Mouse (Mus musculus) lung, embryonic 16.5 days (tissue): ENCODE results near the gene Krtap16-1. TPM values are rescaled to one million over a fixed set of nuclear protein-coding genes. Genes with fewer than 3 reads are reported as not detected.

Experiments
- ATAC-seq: fragments of 200-750 bp; cut with Nextera tagmentation; 2 replicates; pipeline ENCODE4 v1.8.0; 2017; ENCODE audit warnings: low read depth, mild to moderate bottlenecking, moderate library complexity
- H3K27ac ChIP-seq: fragments of 300-500 bp; sonication (generic); 2 replicates; pipeline ENCODE4 v1.5.1; 2014; ENCODE audit warnings: mild to moderate bottlenecking, control low read depth, low read length
- H3K27me3 ChIP-seq: fragments of 300-500 bp; sonication (generic); 2 replicates; pipeline ENCODE4 v1.6.1; 2014; ENCODE audit warnings: low read depth, low read length, mixed read lengths; ENCODE audit not compliant: control insufficient read depth, insufficient read depth
- H3K36me3 ChIP-seq: fragments of 300-500 bp; sonication (generic); 2 replicates; pipeline ENCODE4 v1.6.1; 2014; ENCODE audit warnings: low read length; ENCODE audit not compliant: control insufficient read depth, insufficient read depth
- H3K4me1 ChIP-seq: fragments of 300-500 bp; sonication (generic); replicated peaks from 2 replicates; pipeline ENCODE4 v1.6.1; 2014; ENCODE audit warnings: low read length, mixed read lengths; ENCODE audit not compliant: control insufficient read depth, insufficient read depth
- H3K4me2 ChIP-seq: fragments of 300-500 bp; sonication (generic); 2 replicates; pipeline ENCODE4 v1.6.1; 2014; ENCODE audit warnings: low read depth, low read length, control low read depth
- H3K4me3 ChIP-seq: fragments of 300-500 bp; sonication (generic); 2 replicates; pipeline ENCODE4 v1.5.1; 2014; ENCODE audit warnings: mild to moderate bottlenecking, low read length, control low read depth
- H3K9ac ChIP-seq: fragments of 300-500 bp; sonication (generic); 2 replicates; pipeline ENCODE4 v1.6.1; 2014; ENCODE audit warnings: low read length, control low read depth
- H3K9me3 ChIP-seq: fragments of 300-500 bp; sonication (generic); 2 replicates; pipeline ENCODE4 v1.6.1; 2016; ENCODE audit warnings: low read length; ENCODE audit not compliant: control insufficient read depth
- WGBS: fragments of 180-500 bp; shearing (Covaris S2); extraction: QIAGEN DNeasy Blood & Tissue Kit; methylation state at CpG from one replicate; pipeline ENCODE4 v1.1.7; 2014; 5-methylcytosine and 5-hydroxymethylcytosine counted together
- polyA plus RNA-seq: library from polyadenylated mRNA; unstranded; fragments of >200 nt; fragmentation: Nextera tagmentation; extraction: Ambion mirVana; gene quantifications from 2 replicates; pipeline ENCODE4 v1.2.1, GENCODE M21; 2015

The Krtap16-1 gene
- polyA plus RNA-seq, 1 experiment from 2014 or later: not detected

- Histone ChIP-seq H3K27ac (no peak overlapping the region), H3K36me3 (no peaks in the 10 kb centered on the region), H3K4me2 (no peak overlapping the region), H3K4me3 (no peak overlapping the region), H3K27me3 (no peaks in the 10 kb centered on the region; the same call in 1 of the 2 replicates), H3K9ac (no peak overlapping the region), H3K4me1 (no peaks in the 10 kb centered on the region), H3K9me3 (no peaks in the 10 kb centered on the region)
- 83% methylated on average over 1 of the region's 1 CpGs for WGBS
- ATAC-seq: no peak
These were observed 3.0 kb downstream of the Krtap16-1 start for GRCm38 (mm10) chr11:99983442-99983841.

- no peak overlapping the region for H3K9ac ChIP-seq
- no peak overlapping the region for H3K27ac ChIP-seq
- H3K9me3 ChIP-seq: no peaks in the 10 kb centered on the region
- no peaks in the 10 kb centered on the region for H3K4me1 ChIP-seq
- H3K4me3 ChIP-seq: no peak overlapping the region
- no peaks in the 10 kb centered on the region for H3K36me3 ChIP-seq
- H3K27me3 ChIP-seq: no peaks in the 10 kb centered on the region; the same call in 1 of the 2 replicates
- no peak overlapping the region for H3K4me2 ChIP-seq
- WGBS: 80% methylated on average over 9 of the region's 9 CpGs
- ATAC-seq: no peak
These were observed 3.7 kb downstream of the Krtap16-1 start for GRCm38 (mm10) chr11:99982731-99983130.

- no peaks in the 10 kb centered on the region for H3K36me3 ChIP-seq
- H3K27ac ChIP-seq: no peak within 1 kb of the TSS
- no peak for ATAC-seq
- no peak within 1 kb of the TSS for H3K4me3 ChIP-seq
- no peak within 1 kb of the TSS for H3K4me2 ChIP-seq
- no peaks in the 10 kb centered on the region for H3K9me3 ChIP-seq
- no peaks in the 10 kb centered on the region for H3K4me1 ChIP-seq
- no peak within 1 kb of the TSS for H3K9ac ChIP-seq
- WGBS: 75% methylated on average over 5 of the region's 5 CpGs
- H3K27me3 ChIP-seq: no peaks in the 10 kb centered on the region
These were observed 7.4 kb downstream of the Krtap16-1 start, which contains the start of gene Krtap29-1 for GRCm38 (mm10) chr11:99978953-99979352. Krtap29-1 (minus strand) TSS chr11:99979053.

GRCm38 (mm10) chr11:99965961-99966360 is 20.4 kb downstream of the Krtap16-1 start:
- no peak overlapping the region for H3K27ac ChIP-seq
- H3K4me2 ChIP-seq: no peak overlapping the region
- H3K27me3 ChIP-seq: no peaks in the 10 kb centered on the region
- WGBS: 4% methylated on average over 2 of the region's 2 CpGs
- ATAC-seq: no peak
- H3K4me3 ChIP-seq: no peak overlapping the region
- no peaks in the 10 kb centered on the region for H3K9me3 ChIP-seq
- no peaks in the 10 kb centered on the region for H3K36me3 ChIP-seq
- no peak overlapping the region for H3K9ac ChIP-seq
- no peaks in the 10 kb centered on the region for H3K4me1 ChIP-seq

GRCm38 (mm10) chr11:99964213-99964612 is 22.2 kb downstream of the Krtap16-1 start:
- no peak overlapping the region for H3K9ac ChIP-seq
- H3K4me1 ChIP-seq: no peaks in the 10 kb centered on the region
- no peak overlapping the region for H3K4me2 ChIP-seq
- H3K36me3 ChIP-seq: no peaks in the 10 kb centered on the region
- 54% methylated on average over 6 of the region's 6 CpGs for WGBS
- no peak for ATAC-seq
- H3K4me3 ChIP-seq: no peak overlapping the region
- H3K27ac ChIP-seq: no peak overlapping the region
- H3K27me3 ChIP-seq: no peaks in the 10 kb centered on the region
- no peaks in the 10 kb centered on the region for H3K9me3 ChIP-seq

DNA sequence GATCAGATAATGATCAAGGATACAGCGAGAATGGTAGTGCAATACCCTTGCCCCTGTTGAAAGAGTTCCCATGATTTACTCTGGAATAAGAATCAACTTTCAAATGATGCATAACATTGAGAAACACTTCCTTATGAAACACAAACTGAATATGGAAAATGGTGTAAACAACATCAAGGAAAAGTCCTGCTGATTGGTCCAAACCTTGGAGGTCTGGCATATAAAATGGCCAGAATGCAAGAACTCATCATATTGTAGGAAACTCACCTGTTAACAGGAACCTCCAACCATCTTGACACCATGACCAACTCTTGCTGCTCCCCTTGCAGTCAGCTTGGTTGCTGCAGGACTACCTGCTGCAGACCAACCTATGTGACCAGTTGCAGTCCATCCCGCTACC is 38.2 kb downstream of the Krtap16-1 start, which contains the start of gene Krtap9-5:
Gene Krtap9-5 (plus strand): TSS at position 301 of the 400 bp plus-strand sequence.
- Histone ChIP-seq H3K27me3 (no peaks in the 10 kb centered on the region), H3K4me1 (no peaks in the 10 kb centered on the region), H3K4me2 (no peak within 1 kb of the TSS), H3K9me3 (no peaks in the 10 kb centered on the region), H3K9ac (no peak within 1 kb of the TSS), H3K4me3 (no peak within 1 kb of the TSS), H3K27ac (no peak within 1 kb of the TSS), H3K36me3 (no peaks in the 10 kb centered on the region)
- ATAC-seq: no peak
- 83% methylated on average over 2 of the region's 2 CpGs for WGBS

DNA sequence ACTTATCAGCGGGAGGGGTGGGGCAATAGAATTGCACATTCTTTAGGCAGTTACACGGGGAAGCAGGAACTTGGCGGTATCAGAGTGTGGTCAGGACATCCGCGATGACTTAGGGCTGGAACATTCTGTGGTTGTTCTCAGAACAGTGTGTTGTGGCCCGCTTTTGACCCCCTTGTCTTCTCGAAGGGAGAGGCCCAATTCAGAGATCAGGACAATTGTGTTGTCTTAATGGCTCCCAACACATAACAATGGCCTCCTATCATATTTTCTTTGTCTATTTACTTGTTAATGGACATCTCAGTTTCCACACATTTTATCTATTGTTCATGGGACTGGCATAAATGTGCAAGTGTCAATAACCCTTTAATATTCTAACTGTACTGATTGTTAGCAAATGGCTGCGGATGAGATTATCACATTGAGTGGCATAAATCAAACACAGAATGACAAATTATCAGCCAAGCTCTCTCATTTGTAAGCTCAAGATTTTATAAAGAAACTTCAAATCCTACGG is 48.6 kb downstream of the Krtap16-1 start:
- no peaks in the 10 kb centered on the region for H3K9me3 ChIP-seq
- no peak overlapping the region for H3K9ac ChIP-seq
- no peak overlapping the region for H3K27ac ChIP-seq
- no peaks in the 10 kb centered on the region for H3K36me3 ChIP-seq
- H3K27me3 ChIP-seq: no peaks in the 10 kb centered on the region
- ATAC-seq: no peak
- no peak overlapping the region for H3K4me2 ChIP-seq
- H3K4me1 ChIP-seq: no peaks in the 10 kb centered on the region
- WGBS: 71% methylated on average over 9 of the region's 9 CpGs
- H3K4me3 ChIP-seq: no peak overlapping the region

GRCm38 (mm10) chr11:99935991-99936390 is 50.4 kb downstream of the Krtap16-1 start, which contains the start of gene Krtap31-2:
Krtap31-2 (plus strand) TSS chr11:99936291.
- no peaks in the 10 kb centered on the region for H3K9me3 ChIP-seq
- no peaks in the 10 kb centered on the region for H3K36me3 ChIP-seq
- H3K27ac ChIP-seq: no peak within 1 kb of the TSS
- H3K4me3 ChIP-seq: no peak within 1 kb of the TSS
- 71% methylated on average over 1 of the region's 1 CpGs for WGBS
- no peak within 1 kb of the TSS for H3K4me2 ChIP-seq
- no peaks in the 10 kb centered on the region for H3K27me3 ChIP-seq
- no peaks in the 10 kb centered on the region for H3K4me1 ChIP-seq
- ATAC-seq: no peak
- H3K9ac ChIP-seq: no peak within 1 kb of the TSS
